In genomic region chr3:151827950-151828610, GRCm38 (mm10) we compare ENCODE assay signal across 15 mouse cellular contexts. TPM values are rescaled to one million over a fixed set of nuclear protein-coding genes. Genes with fewer than 3 reads are reported as not detected.
"Had no signal": no experiment of that assay in that cellular context is flagged by ENCODE, and none has a peak within 500 bp of the region (broad histone marks: within the 10 kb centered on the region; RNA-seq: fewer than 3 reads in every experiment).

No protein-coding gene starts in this region.

- H3K9me3 ChIP-seq: midbrain, embryonic 12.5 days; neural tube, embryonic 13.5 days had no signal

- H3K36me3 ChIP-seq: midbrain, embryonic 12.5 days; neural tube, embryonic 13.5 days had no signal

- H3K27ac ChIP-seq: layer of hippocampus, adult 2 months; liver, embryonic 14.5 days; midbrain, embryonic 12.5 days; neural tube, embryonic 13.5 days had no signal

- ATAC-seq: intestine, postnatal 0 days; midbrain, embryonic 16.5 days had no signal

- H3K4me3 ChIP-seq: layer of hippocampus, adult 2 months; midbrain, embryonic 12.5 days; neural tube, embryonic 13.5 days had no signal

- H3K4me2 ChIP-seq: midbrain, embryonic 12.5 days; neural tube, embryonic 13.5 days had no signal

- DNase-seq: kidney, adult 9 months; kidney, postnatal 4 days; lung, adult 2 months; lung, postnatal 10 days; lung, postnatal 4 days; right cerebral cortex, adult 18-20 months; right cerebral cortex, postnatal 25 days; thymus, postnatal 4 days had no signal

- H3K27me3 ChIP-seq: midbrain, embryonic 12.5 days; neural tube, embryonic 13.5 days had no signal

- H3K9ac ChIP-seq: liver, embryonic 14.5 days; midbrain, embryonic 12.5 days; neural tube, embryonic 13.5 days had no signal

- H3K4me1 ChIP-seq: midbrain, embryonic 12.5 days; neural tube, embryonic 13.5 days had no signal

RNA-seq across cellular contexts. Expression of gene Ptgfr, which starts 9.3 kb away (rescaled TPM):
- polyA plus RNA-seq: liver, adult 2 months had no signal
